Mouse (Mus musculus): Measurements from ENCODE around the gene Paqr5.

The Paqr5 gene
- long read RNA-seq, experiment 1, partial matches to known transcripts, result 0 of 1 reads
- long read RNA-seq, experiment 1, other reads (novel, unspliced or antisense), result 1 of 1 reads
- long read RNA-seq, experiment 2, partial matches to known transcripts, result 1 of 6 reads
- long read RNA-seq, experiment 2, other reads (novel, unspliced or antisense), result 1 of 6 reads

GRCm38 (mm10) chr9:62026600-62026999, at the start of gene Paqr5:
Gene Paqr5 (minus strand): TSS chr9:62026856.
- intact Hi-C loops (cut with DNase I), result no loop called here

- intact Hi-C loops (cut with DNase I), result no loop called here
Observed at GRCm38 (mm10) chr9:62062234-62062633, 35.6 kb upstream of the Paqr5 start.

GRCm38 (mm10) chr9:62060431-62060830, 33.8 kb upstream of the Paqr5 start:
- intact Hi-C loops (cut with DNase I), result no loop called here

- intact Hi-C loops (cut with DNase I), result no loop called here
Observed at GRCm38 (mm10) chr9:62059941-62060340, 33.3 kb upstream of the Paqr5 start.

GRCm38 (mm10) chr9:62057881-62058506, 31.3 kb upstream of the Paqr5 start:
- intact Hi-C loops (cut with DNase I), result no loop called here

- intact Hi-C loops (cut with DNase I), result no loop called here
Observed at GRCm38 (mm10) chr9:62056206-62056605, 29.6 kb upstream of the Paqr5 start.

GRCm38 (mm10) chr9:62050801-62051200, 24.1 kb upstream of the Paqr5 start:
- intact Hi-C loops (cut with DNase I), result no loop called here

GRCm38 (mm10) chr9:62049166-62049565, 22.5 kb upstream of the Paqr5 start:
- intact Hi-C loops (cut with DNase I), result no loop called here

GRCm38 (mm10) chr9:62042167-62042566, 15.5 kb upstream of the Paqr5 start:
- intact Hi-C loops (cut with DNase I), result no loop called here

GRCm38 (mm10) chr9:62040008-62040608, 13.5 kb upstream of the Paqr5 start:
- intact Hi-C loops (cut with DNase I), result loop anchor here (1.0 kb wide), 1 partner anchor 204 kb away; no protein-coding TSS in a partner anchor

- intact Hi-C loops (cut with DNase I), result no loop called here
Observed at GRCm38 (mm10) chr9:62035806-62036205, 9.2 kb upstream of the Paqr5 start.

GRCm38 (mm10) chr9:62032206-62032605, 5.5 kb upstream of the Paqr5 start:
- intact Hi-C loops (cut with DNase I), result no loop called here

GRCm38 (mm10) chr9:62028072-62028471, 1.4 kb upstream of the Paqr5 start:
- intact Hi-C loops (cut with DNase I), result no loop called here

- intact Hi-C loops (cut with DNase I), result no loop called here
Observed at GRCm38 (mm10) chr9:62025056-62025455, 1.6 kb downstream of the Paqr5 start.

- intact Hi-C loops (cut with DNase I), result no loop called here
Observed at GRCm38 (mm10) chr9:62023879-62024278, 2.8 kb downstream of the Paqr5 start.

GRCm38 (mm10) chr9:62022961-62023680, 3.5 kb downstream of the Paqr5 start:
- intact Hi-C loops (cut with DNase I), result no loop called here

- intact Hi-C loops (cut with DNase I), result no loop called here
Observed at GRCm38 (mm10) chr9:62021583-62022120, 5.0 kb downstream of the Paqr5 start.

GRCm38 (mm10) chr9:62020259-62020658, 6.4 kb downstream of the Paqr5 start:
- intact Hi-C loops (cut with DNase I), result no loop called here

- intact Hi-C loops (cut with DNase I), result no loop called here
Observed at GRCm38 (mm10) chr9:62018229-62019093, 8.2 kb downstream of the Paqr5 start.

- intact Hi-C loops (cut with DNase I), result no loop called here
Observed at GRCm38 (mm10) chr9:62017329-62017728, 9.3 kb downstream of the Paqr5 start.

GRCm38 (mm10) chr9:62015504-62015903, 11.2 kb downstream of the Paqr5 start:
- intact Hi-C loops (cut with DNase I), result no loop called here
